Comparison of ENCODE assay signal across 1 mouse cellular context in genomic region chrX:162759251-162760114, GRCm38 (mm10).
TF ChIP-seq lines count a peak whose summit lies in the region.

No protein-coding gene starts in this region.

TF ChIP-seq in CH12.LX, 34 proteins besides CTCF, POLR2A, EP300 and RAD21 (continued from another document):
- TF ChIP-seq MAX (IDR thresholded peaks at IDR 0.05; ENCODE audit: low read length) (0 out of 2 replicates have a peak, but pooled peaks have one; percentile 12), MXI1 (IDR thresholded peaks at IDR 0.05; ENCODE audit: low read depth, low read length) (no peak), NELFE (IDR thresholded peaks at IDR 0.05; ENCODE audit: low read depth, low read length) (0 out of 2 replicates have a peak, but pooled peaks have one; percentile 29), MAFK (IDR thresholded peaks at IDR 0.05; ENCODE audit: insufficient replicate concordance, low read length) (peak; percentile 78; the same call in 1 of the 2 replicates), TBP (conservative IDR thresholded peaks at IDR 0.05; ENCODE audit: low read depth, low read length) (0 out of 2 replicates have a peak, but pooled peaks have one; percentile 8), GABPA (IDR thresholded peaks at IDR 0.05; ENCODE audit: insufficient replicate concordance, low read depth, low read length) (no peak)
